Mouse (Mus musculus) myocyte (in vitro differentiated cells): Measurements from ENCODE around the gene Ttc41.

Experiments
- POLR2A ChIP-seq: IDR thresholded peaks from one replicate; pipeline ENCODE4 v1.6.1; 2011; ENCODE audit warnings: low read depth, mild to moderate bottlenecking, control low read depth, moderate library complexity; ENCODE audit not compliant: insufficient read length
- TCF12 ChIP-seq: IDR thresholded peaks from one replicate; pipeline ENCODE4 v1.6.1; 2011; ENCODE audit warnings: mild to moderate bottlenecking, control low read depth; ENCODE audit not compliant: poor library complexity, insufficient read depth, severe bottlenecking

GRCm38 (mm10) chr10:86810612-86811011 is 105.0 kb downstream of the Ttc41 start:
- TF ChIP-seq TCF12: no peak
- no peak for TF ChIP-seq POLR2A
